Mouse (Mus musculus): ENCODE results near the gene Eif1ad. TPM values are rescaled to one million over a fixed set of nuclear protein-coding genes. Genes with fewer than 3 reads are reported as not detected.

Gene Eif1ad
- polyA plus RNA-seq, 1 experiment from 2014 or later = 84.2 TPM

GRCm38 (mm10) chr19:5409068-5409467 lies 42.5 kb downstream of the Eif1ad start:
- Histone ChIP-seq H3K27me3 (ENCODE audit: insufficient read depth, poor library complexity, severe bottlenecking) (no peaks in the 10 kb centered on the region), H3K27ac (no peak overlapping the region), H3K4me3 (no peak overlapping the region), H3K4me1 (replicated peaks) (peaks cover 22% of the 10 kb centered on the region), H3K36me3 (peaks cover 4% of the 10 kb centered on the region; the same call in 1 of the 2 replicates), H3K9me3 (no peaks in the 10 kb centered on the region)
- DNase-seq (ENCODE audit: low spot score) = no peak
- 78% methylated on average over 5 of the region's 5 CpGs for WGBS

- no peaks in the 10 kb centered on the region for H3K27me3 ChIP-seq (ENCODE audit: insufficient read depth, poor library complexity, severe bottlenecking)
- H3K9me3 ChIP-seq = no peaks in the 10 kb centered on the region
- no peak for DNase-seq (ENCODE audit: low spot score)
- WGBS = 90% methylated on average over 5 of the region's 5 CpGs
- H3K36me3 ChIP-seq = peaks cover 4% of the 10 kb centered on the region; the same call in 1 of the 2 replicates
- peaks cover 21% of the 10 kb centered on the region for H3K4me1 ChIP-seq (replicated peaks)
- no peak overlapping the region for H3K4me3 ChIP-seq
- no peak overlapping the region for H3K27ac ChIP-seq
Observed at GRCm38 (mm10) chr19:5410641-5411040, 44.1 kb downstream of the Eif1ad start.

- 78% methylated on average over 5 of the region's 5 CpGs for WGBS
- Histone ChIP-seq H3K36me3 (peaks cover 4% of the 10 kb centered on the region; the same call in 1 of the 2 replicates), H3K27me3 (ENCODE audit: insufficient read depth, poor library complexity, severe bottlenecking) (no peaks in the 10 kb centered on the region), H3K9me3 (no peaks in the 10 kb centered on the region), H3K4me1 (replicated peaks) (peaks cover 15% of the 10 kb centered on the region), H3K4me3 (no peak overlapping the region), H3K27ac (no peak overlapping the region)
- DNase-seq (ENCODE audit: low spot score) = no peak
Observed at GRCm38 (mm10) chr19:5411961-5412360, 45.4 kb downstream of the Eif1ad start.

- no peaks in the 10 kb centered on the region for H3K27me3 ChIP-seq (ENCODE audit: insufficient read depth, poor library complexity, severe bottlenecking)
- H3K4me3 ChIP-seq = no peak overlapping the region
- peaks cover 3% of the 10 kb centered on the region; the same call in 1 of the 2 replicates for H3K4me1 ChIP-seq (replicated peaks)
- DNase-seq (ENCODE audit: low spot score) = no peak
- peaks cover 13% of the 10 kb centered on the region for H3K36me3 ChIP-seq
- H3K9me3 ChIP-seq = no peaks in the 10 kb centered on the region
- no peak overlapping the region for H3K27ac ChIP-seq
- WGBS = 75% methylated on average over 4 of the region's 4 CpGs
Observed at GRCm38 (mm10) chr19:5413840-5414239, 47.3 kb downstream of the Eif1ad start.

GRCm38 (mm10) chr19:5414534-5414957 lies 48.0 kb downstream of the Eif1ad start:
- no peak for DNase-seq (ENCODE audit: low spot score)

GRCm38 (mm10) chr19:5418750-5419466 lies 52.4 kb downstream of the Eif1ad start:
- H3K4me3 ChIP-seq = no peak overlapping the region
- DNase-seq (ENCODE audit: low spot score) = no peak
- H3K27ac ChIP-seq = no peak overlapping the region
- no peaks in the 10 kb centered on the region for H3K9me3 ChIP-seq
- H3K4me1 ChIP-seq (replicated peaks) = peaks cover 18% of the 10 kb centered on the region
- 94% methylated on average over 8 of the region's 8 CpGs for WGBS
- no peaks in the 10 kb centered on the region for H3K27me3 ChIP-seq (ENCODE audit: insufficient read depth, poor library complexity, severe bottlenecking)
- H3K36me3 ChIP-seq = peaks cover 54% of the 10 kb centered on the region

More at GRCm38 (mm10) chr19:5414534-5414957, 48.0 kb downstream of the Eif1ad start:
- H3K36me3 ChIP-seq = peaks cover 14% of the 10 kb centered on the region
- H3K4me3 ChIP-seq = no peak overlapping the region
- peaks cover 3% of the 10 kb centered on the region; the same call in 1 of the 2 replicates for H3K4me1 ChIP-seq (replicated peaks)
- H3K27me3 ChIP-seq (ENCODE audit: insufficient read depth, poor library complexity, severe bottlenecking) = no peaks in the 10 kb centered on the region
- WGBS = 64% methylated on average over 2 of the region's 2 CpGs
- H3K27ac ChIP-seq = no peak overlapping the region
- no peaks in the 10 kb centered on the region for H3K9me3 ChIP-seq

- peaks cover 21% of the 10 kb centered on the region for H3K4me1 ChIP-seq (replicated peaks)
- 92% methylated on average over 9 of the region's 9 CpGs for WGBS
- peaks cover 54% of the 10 kb centered on the region for H3K36me3 ChIP-seq
- no peak overlapping the region for H3K4me3 ChIP-seq
- no peaks in the 10 kb centered on the region for H3K9me3 ChIP-seq
- H3K27me3 ChIP-seq (ENCODE audit: insufficient read depth, poor library complexity, severe bottlenecking) = no peaks in the 10 kb centered on the region
- DNase-seq (ENCODE audit: low spot score) = no peak
- no peak overlapping the region for H3K27ac ChIP-seq
Observed at GRCm38 (mm10) chr19:5419630-5420029, 53.1 kb downstream of the Eif1ad start.

DNA sequence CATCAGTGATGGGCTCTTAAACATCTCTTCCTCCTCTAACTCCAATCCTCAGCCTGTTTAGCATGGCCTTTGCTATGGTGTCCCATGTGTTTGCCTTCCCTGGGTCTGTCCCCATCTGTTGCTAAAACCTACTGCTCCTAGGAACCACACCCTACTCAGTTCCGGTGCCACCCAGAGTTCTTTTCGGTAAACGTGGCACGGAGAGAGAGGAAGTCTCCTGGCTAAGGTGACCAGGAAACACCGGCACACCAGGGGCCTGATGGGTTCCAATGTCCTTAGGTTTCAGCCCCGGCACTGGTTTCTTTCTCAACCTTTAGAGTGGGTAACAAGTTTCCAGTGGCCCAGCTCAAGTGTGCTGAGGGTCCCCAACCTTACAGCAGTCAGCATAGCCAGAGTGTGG lies 54.0 kb downstream of the Eif1ad start:
- peaks cover 22% of the 10 kb centered on the region for H3K4me1 ChIP-seq (replicated peaks)
- no peaks in the 10 kb centered on the region for H3K27me3 ChIP-seq (ENCODE audit: insufficient read depth, poor library complexity, severe bottlenecking)
- H3K9me3 ChIP-seq = no peaks in the 10 kb centered on the region
- H3K27ac ChIP-seq = no peak overlapping the region
- peaks cover 54% of the 10 kb centered on the region for H3K36me3 ChIP-seq
- no peak for DNase-seq (ENCODE audit: low spot score)
- WGBS = 93% methylated on average over 6 of the region's 6 CpGs
- no peak overlapping the region; the same call in 1 of the 2 replicates for H3K4me3 ChIP-seq

Other genes starting within 250 kb of the Eif1ad start
- gene Klc2, start 248.2 kb upstream of the Eif1ad start, polyA plus RNA-seq (2016; fragmentation: Nextera tagmentation; extraction: Ambion mirVana) = 35.5 and 45.8 TPM in 2 replicates
- gene Pacs1, start 93.6 kb upstream of the Eif1ad start, polyA plus RNA-seq (2016; fragmentation: Nextera tagmentation; extraction: Ambion mirVana) = 23.7 and 26.1 TPM in 2 replicates
- gene Sf3b2, start 71.3 kb upstream of the Eif1ad start, polyA plus RNA-seq (2016; fragmentation: Nextera tagmentation; extraction: Ambion mirVana) = 438 and 456 TPM in 2 replicates
- 11.7 and 19.1 TPM in 2 replicates for gene Gal3st3, start 68.4 kb upstream of the Eif1ad start, polyA plus RNA-seq (2016; fragmentation: Nextera tagmentation; extraction: Ambion mirVana)
- not detected in 2 replicates for gene Catsper1, start 31.0 kb upstream of the Eif1ad start, polyA plus RNA-seq (2016; fragmentation: Nextera tagmentation; extraction: Ambion mirVana)
- gene Cst6, start 17.2 kb upstream of the Eif1ad start, polyA plus RNA-seq (2016; fragmentation: Nextera tagmentation; extraction: Ambion mirVana) = 0.65 and 1.6 TPM in 2 replicates
- 539 and 565 TPM in 2 replicates for gene Banf1, start 427 bp downstream of the Eif1ad start, polyA plus RNA-seq (2016; fragmentation: Nextera tagmentation; extraction: Ambion mirVana)
- 82.7 and 93.2 TPM in 2 replicates for gene Sart1, start 22.0 kb downstream of the Eif1ad start, polyA plus RNA-seq (2016; fragmentation: Nextera tagmentation; extraction: Ambion mirVana)
- 0.44 and 0.58 TPM in 2 replicates for gene Tsga10ip, start 35.8 kb downstream of the Eif1ad start, polyA plus RNA-seq (2016; fragmentation: Nextera tagmentation; extraction: Ambion mirVana)
- 223 and 271 TPM in 2 replicates for gene Drap1, start 58.2 kb downstream of the Eif1ad start, polyA plus RNA-seq (2016; fragmentation: Nextera tagmentation; extraction: Ambion mirVana)
- gene AI837181, start 58.4 kb downstream of the Eif1ad start, polyA plus RNA-seq (2016; fragmentation: Nextera tagmentation; extraction: Ambion mirVana) = 53.8 and 63.9 TPM in 2 replicates
- not detected in 2 replicates for gene Fosl1, start 80.8 kb downstream of the Eif1ad start, polyA plus RNA-seq (2016; fragmentation: Nextera tagmentation; extraction: Ambion mirVana)
- gene Ccdc85b, start 91.2 kb downstream of the Eif1ad start, polyA plus RNA-seq (2016; fragmentation: Nextera tagmentation; extraction: Ambion mirVana) = 6.9 and 8.6 TPM in 2 replicates
- 99.5 and 122 TPM in 2 replicates for gene Fibp, start 93.9 kb downstream of the Eif1ad start, polyA plus RNA-seq (2016; fragmentation: Nextera tagmentation; extraction: Ambion mirVana)
- 2.0 and 3.0 TPM in 2 replicates for gene Ctsw, start 101.8 kb downstream of the Eif1ad start, polyA plus RNA-seq (2016; fragmentation: Nextera tagmentation; extraction: Ambion mirVana)
- 62.7 and 71.3 TPM in 2 replicates for gene Efemp2, start 107.2 kb downstream of the Eif1ad start, polyA plus RNA-seq (2016; fragmentation: Nextera tagmentation; extraction: Ambion mirVana)
- 43.7 and 51.4 TPM in 2 replicates for gene Mus81, start 121.7 kb downstream of the Eif1ad start, polyA plus RNA-seq (2016; fragmentation: Nextera tagmentation; extraction: Ambion mirVana)
- 3,259 and 3,562 TPM in 2 replicates for gene Cfl1, start 123.7 kb downstream of the Eif1ad start, polyA plus RNA-seq (2016; fragmentation: Nextera tagmentation; extraction: Ambion mirVana)
- gene 1700020D05Rik, start 137.0 kb downstream of the Eif1ad start, polyA plus RNA-seq (2016; fragmentation: Nextera tagmentation; extraction: Ambion mirVana) = not detected in 2 replicates
- 8.9 and 18.7 TPM in 2 replicates for gene Snx32, start 143.8 kb downstream of the Eif1ad start, polyA plus RNA-seq (2016; fragmentation: Nextera tagmentation; extraction: Ambion mirVana)
- gene Ovol1, start 193.9 kb downstream of the Eif1ad start, polyA plus RNA-seq (2016; fragmentation: Nextera tagmentation; extraction: Ambion mirVana) = 0.39 and 0.77 TPM in 2 replicates
- gene Ap5b1, start 201.3 kb downstream of the Eif1ad start, polyA plus RNA-seq (2016; fragmentation: Nextera tagmentation; extraction: Ambion mirVana) = 1.6 and 2.6 TPM in 2 replicates
- gene Rnaseh2c, start 235.1 kb downstream of the Eif1ad start, polyA plus RNA-seq (2016; fragmentation: Nextera tagmentation; extraction: Ambion mirVana) = 177 and 187 TPM in 2 replicates
- 58.9 and 69.2 TPM in 2 replicates for gene Kat5, start 243.5 kb downstream of the Eif1ad start, polyA plus RNA-seq (2016; fragmentation: Nextera tagmentation; extraction: Ambion mirVana)